In the genomic region with DNA sequence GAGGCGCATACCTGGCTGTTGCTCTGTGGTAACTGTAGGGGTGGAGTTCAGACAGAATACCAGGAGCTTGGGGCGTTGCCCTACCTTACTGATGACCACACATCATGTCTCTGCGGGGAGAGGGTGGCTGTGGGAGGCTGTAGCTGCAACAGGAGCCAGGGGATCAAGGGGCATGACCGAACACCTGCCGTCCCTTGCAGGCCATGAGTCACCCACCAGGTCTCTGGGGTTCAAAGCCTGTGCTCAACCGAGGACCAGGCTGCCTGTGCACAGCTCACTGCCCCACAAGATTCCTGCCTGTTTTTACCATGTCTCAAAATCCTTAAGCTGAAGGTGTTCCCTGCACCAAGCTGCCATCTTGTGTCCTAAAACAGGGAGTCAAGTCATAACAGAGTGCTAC, we compare ENCODE assay signal across 17 mouse cellular contexts.
"Had no signal": no experiment of that assay in that cellular context is flagged by ENCODE, and none has a peak within 500 bp of the region (broad histone marks: within the 10 kb centered on the region; RNA-seq: fewer than 3 reads in every experiment).

No protein-coding gene starts in this region.

- H3K36me3 ChIP-seq: lung, embryonic 15.5 days; midbrain, embryonic 12.5 days; midbrain, embryonic 15.5 days; neural tube, embryonic 12.5 days; stomach, embryonic 15.5 days had no signal

- H3K27ac ChIP-seq: lung, embryonic 15.5 days; macrophage; midbrain, embryonic 12.5 days; midbrain, embryonic 15.5 days; neural tube, embryonic 12.5 days; stomach, embryonic 15.5 days; stomach, postnatal 0 days had no signal

- H3K27me3 ChIP-seq: lung, embryonic 15.5 days; midbrain, embryonic 12.5 days; midbrain, embryonic 15.5 days; neural tube, embryonic 12.5 days; stomach, embryonic 15.5 days had no signal

- H3K4me3 ChIP-seq: lung, embryonic 15.5 days; megakaryocyte, embryonic 14.5 days; midbrain, embryonic 12.5 days; midbrain, embryonic 15.5 days; neural tube, embryonic 12.5 days; stomach, embryonic 15.5 days had no signal

- ATAC-seq: liver, postnatal 0 days; lung, postnatal 0 days; midbrain, embryonic 15.5 days had no signal

- H3K4me1 ChIP-seq: midbrain, embryonic 12.5 days; midbrain, embryonic 15.5 days; neural tube, embryonic 12.5 days; stomach, embryonic 15.5 days had no signal

- H3K9me3 ChIP-seq: lung, embryonic 15.5 days; midbrain, embryonic 12.5 days; midbrain, embryonic 15.5 days; neural tube, embryonic 12.5 days; stomach, embryonic 15.5 days had no signal

- H3K9ac ChIP-seq: liver, postnatal 0 days; lung, embryonic 15.5 days; midbrain, embryonic 12.5 days; midbrain, embryonic 15.5 days; neural tube, embryonic 12.5 days; stomach, embryonic 15.5 days had no signal

- H3K4me2 ChIP-seq: lung, embryonic 15.5 days; midbrain, embryonic 12.5 days; midbrain, embryonic 15.5 days; neural tube, embryonic 12.5 days; stomach, embryonic 15.5 days had no signal

- DNase-seq: liver, postnatal 0 days; lung, adult 2 months; lung, postnatal 14 days; lung, postnatal 36 days; right cerebral cortex, postnatal 14 days; thymus, adult 2 months; thymus, postnatal 25 days; thymus, postnatal 4 days had no signal
